Mouse (Mus musculus) C2C12 (cell line): ENCODE measurements around the gene Adgre4. TPM values are rescaled to one million over a fixed set of nuclear protein-coding genes. Genes with fewer than 3 reads are reported as not detected.

Experiments
- H3K27me3 ChIP-seq: one replicate; pipeline ENCODE4 v1.6.1; 2011; ENCODE audit not compliant: control insufficient read depth, insufficient read depth, insufficient read length
- H3K36me3 ChIP-seq: one replicate; pipeline ENCODE4 v1.6.1; 2011; ENCODE audit not compliant: control insufficient read depth, insufficient read depth
- H3K4me3 ChIP-seq: one replicate; pipeline ENCODE4 v1.5.1; 2011; ENCODE audit warnings: mild to moderate bottlenecking, control low read depth; ENCODE audit not compliant: poor library complexity, insufficient read depth, severe bottlenecking
- H3K79me2 ChIP-seq: one replicate; pipeline ENCODE4 v1.6.1; 2011; ENCODE audit not compliant: control insufficient read depth, insufficient read depth
- H3K79me3 ChIP-seq: one replicate; pipeline ENCODE4 v1.6.1; 2011; ENCODE audit warnings: low read depth, control low read depth
- H3ac ChIP-seq: one replicate; pipeline ENCODE3; 2011; ENCODE audit warnings: low read depth; ENCODE audit not compliant: control insufficient read depth, insufficient read length
- CEBPB ChIP-seq: IDR thresholded peaks from one replicate; pipeline ENCODE4 v1.6.1; 2011; ENCODE audit warnings: low read depth, mild to moderate bottlenecking, control low read depth, moderate library complexity
- CTCF ChIP-seq: IDR thresholded peaks from one replicate; pipeline ENCODE4 v1.5.1; 2011; ENCODE audit not compliant: control insufficient read depth, insufficient read depth, insufficient read length
- FOSL1 ChIP-seq: IDR thresholded peaks from one replicate; pipeline ENCODE4 v1.8.0; 2011; ENCODE audit warnings: mild to moderate bottlenecking, low read length; ENCODE audit not compliant: poor library complexity, insufficient read depth, severe bottlenecking
- MAX ChIP-seq: IDR thresholded peaks from one replicate; pipeline ENCODE4 v1.6.1; 2011; ENCODE audit warnings: mild to moderate bottlenecking, control low read depth
- MYOD1 ChIP-seq: IDR thresholded peaks from one replicate; pipeline ENCODE4 v1.6.1; 2011; ENCODE audit warnings: low read depth; ENCODE audit not compliant: control insufficient read depth, insufficient read length
- MYOG ChIP-seq: IDR thresholded peaks from one replicate; pipeline ENCODE4 v1.6.1; 2011; ENCODE audit not compliant: control insufficient read depth, insufficient read length; ENCODE audit errors: extremely low read depth
- USF1 ChIP-seq: IDR thresholded peaks from one replicate; pipeline ENCODE4 v1.6.1; 2011; ENCODE audit warnings: low read depth, mild to moderate bottlenecking, control low read depth, moderate library complexity
- long read RNA-seq, 2 experiments: library from polyadenylated mRNA; unstranded; transcript quantifications; one replicate each; pipeline ENCODE4 v2.0.0; 2019 to 2020
- polyA plus RNA-seq: library from polyadenylated mRNA; unstranded; fragments of >200 nt; fragmentation: generic; extraction: Trizol; gene quantifications from one replicate; pipeline ENCODE4 v1.2.1, GENCODE M21; 2012; ENCODE audit warnings: missing spikeins

The Adgre4 gene
- not detected for polyA plus RNA-seq
- long read RNA-seq, experiment 1, result 0 reads
- long read RNA-seq, experiment 2, result 0 reads

DNA sequence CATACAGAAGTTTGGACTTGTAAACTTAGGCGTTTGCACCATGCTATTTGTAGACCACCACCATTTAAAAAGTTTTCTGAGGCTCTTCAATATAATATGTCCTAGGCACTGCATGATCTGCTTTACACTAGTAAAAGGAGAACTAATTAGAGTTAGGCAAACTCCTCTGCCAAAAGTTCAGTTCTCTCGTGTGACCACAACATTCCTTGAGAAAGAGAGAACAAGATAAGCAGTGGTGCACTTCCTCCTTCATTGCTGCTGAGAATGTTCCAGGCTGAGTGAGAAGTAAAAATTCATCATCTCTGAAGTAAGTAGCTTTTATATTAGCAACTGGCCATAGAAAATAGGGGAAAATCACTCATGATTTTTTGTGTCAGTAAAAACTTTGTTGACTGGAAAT, at the start of gene Adgre4:
Gene Adgre4, plus strand, starts transcription at position 199 of the 400 bp plus-strand sequence.
- H3ac ChIP-seq, result no peak within 1 kb of the TSS
- H3K79me3 ChIP-seq, result no peaks in the 10 kb centered on the region
- no peak within 1 kb of the TSS for H3K4me3 ChIP-seq
- no peaks in the 10 kb centered on the region for H3K36me3 ChIP-seq
- no peaks in the 10 kb centered on the region for H3K27me3 ChIP-seq
- no peaks in the 10 kb centered on the region for H3K79me2 ChIP-seq
- TF ChIP-seq MAX (no peak), MYOG (no peak), MYOD1 (no peak)

DNA sequence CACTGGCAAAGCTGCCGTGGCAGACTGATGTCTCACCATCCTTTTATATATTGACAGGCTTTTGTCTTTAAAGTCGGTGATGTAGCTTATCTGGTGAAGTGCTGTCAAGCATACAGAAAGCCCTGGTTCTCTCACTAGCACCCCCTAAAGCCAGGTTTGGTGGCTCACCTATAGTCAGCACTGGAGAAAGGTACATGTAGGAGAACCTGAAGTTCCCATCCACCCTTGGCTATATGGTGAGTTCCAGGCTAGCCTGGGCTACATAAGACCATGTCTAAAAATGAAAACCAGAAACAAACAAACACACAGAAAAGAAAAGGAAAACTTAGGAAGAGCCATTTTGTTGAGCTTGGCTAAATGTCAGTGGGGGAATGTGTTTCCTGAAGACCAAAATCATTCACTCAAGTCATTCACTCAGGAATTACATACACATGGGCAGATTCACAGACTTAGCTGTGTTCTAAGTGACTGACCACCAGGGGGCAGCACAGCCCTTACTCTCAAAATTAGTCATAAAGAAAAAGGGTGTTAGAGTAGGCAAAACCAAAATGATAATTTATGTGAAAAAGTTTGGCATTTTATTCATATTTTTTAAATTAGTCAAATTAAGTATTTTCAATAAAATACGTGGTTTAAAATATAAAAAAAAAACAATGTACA, 47.5 kb upstream of the Adgre4 start:
- Histone ChIP-seq H3K36me3 (no peaks in the 10 kb centered on the region), H3K79me2 (no peaks in the 10 kb centered on the region), H3K4me3 (no peak overlapping the region), H3ac (no peak overlapping the region), H3K27me3 (no peaks in the 10 kb centered on the region), H3K79me3 (no peaks in the 10 kb centered on the region)
- no peak for TF ChIP-seq MYOG
- no peak for TF ChIP-seq MYOD1
- peak; percentile 12 for TF ChIP-seq CTCF
- no peak for TF ChIP-seq CEBPB
- TF ChIP-seq USF1, result no peak

DNA sequence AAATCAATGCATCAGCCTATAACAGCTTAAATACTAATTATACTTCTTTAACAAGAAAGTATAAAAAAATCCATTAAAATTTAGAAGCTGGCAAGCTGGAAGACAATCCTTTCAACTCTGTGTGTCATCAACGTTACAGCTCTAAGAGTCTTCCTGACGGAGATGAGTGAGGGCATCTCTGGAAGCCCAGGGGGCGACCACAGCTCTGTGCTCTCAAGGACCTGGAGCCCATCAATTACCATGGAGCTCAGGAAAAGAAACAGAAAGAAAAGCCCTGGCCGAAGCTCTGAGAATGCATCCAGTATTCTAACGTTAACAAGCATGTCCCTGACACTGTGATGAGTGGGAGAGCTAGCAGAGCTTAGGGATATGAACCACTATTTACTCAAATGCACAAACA, 46.9 kb upstream of the Adgre4 start:
- TF ChIP-seq CEBPB (no peak), USF1 (no peak), MYOD1 (no peak), MYOG (no peak), FOSL1 (no peak), MAX (no peak), CTCF (no peak)

DNA sequence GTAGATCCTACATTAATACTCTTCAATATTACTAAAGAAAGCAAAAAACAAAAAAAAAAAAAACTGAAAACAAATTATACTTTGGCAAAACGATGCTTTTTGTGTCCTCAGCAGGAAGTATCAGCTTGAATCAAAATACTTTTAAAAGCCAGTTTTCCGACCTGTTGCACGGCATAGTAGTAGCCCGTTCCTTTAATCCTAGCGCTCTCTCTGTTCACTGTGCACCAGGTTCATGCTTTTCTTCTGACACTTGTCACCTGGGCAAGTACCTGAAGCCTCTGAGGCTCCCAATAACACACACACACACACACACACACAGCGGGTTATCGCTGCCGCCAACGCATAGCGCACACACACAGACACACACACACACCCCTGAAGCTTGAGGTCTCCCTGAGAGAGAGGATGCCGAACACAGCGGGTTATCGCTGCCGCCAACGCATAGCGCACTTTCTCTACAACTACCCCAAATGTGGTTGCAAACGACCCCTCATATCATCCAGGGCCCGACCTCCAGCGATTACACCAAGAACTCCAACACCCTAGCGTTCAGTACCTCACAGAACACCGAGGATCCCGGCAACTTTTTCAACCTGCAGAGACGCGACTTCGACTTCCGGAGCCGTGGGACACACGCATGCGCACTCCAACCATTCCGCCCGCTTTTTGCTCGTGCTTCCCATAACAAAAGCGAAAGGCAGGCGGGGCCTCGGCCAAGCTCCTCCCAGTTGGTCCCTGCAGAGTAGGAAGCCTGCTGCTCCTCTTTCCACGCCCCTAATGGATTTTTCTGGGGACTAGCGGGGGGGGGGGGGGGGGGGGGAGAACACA, 37.6 kb upstream of the Adgre4 start, which contains the start of gene Pot1b:
Gene Pot1b, minus strand, starts transcription at position 645 of the 828 bp plus-strand sequence.
- no peak for TF ChIP-seq CTCF
- TF ChIP-seq MYOD1, result no peak
- no peak for TF ChIP-seq USF1
- TF ChIP-seq MYOG, result no peak
- no peak for TF ChIP-seq FOSL1
- H3K4me3 ChIP-seq, result peak within 1 kb of the TSS; percentile 93
- no peaks in the 10 kb centered on the region for H3K79me3 ChIP-seq
- H3K27me3 ChIP-seq, result no peaks in the 10 kb centered on the region
- H3K79me2 ChIP-seq, result peaks cover 5% of the 10 kb centered on the region
- peak within 1 kb of the TSS; percentile 58 for H3ac ChIP-seq
- H3K36me3 ChIP-seq, result peaks cover 10% of the 10 kb centered on the region

More for the DNA sequence above, 46.9 kb upstream of the Adgre4 start:
- no peaks in the 10 kb centered on the region for H3K27me3 ChIP-seq
- H3K79me2 ChIP-seq, result no peaks in the 10 kb centered on the region
- no peaks in the 10 kb centered on the region for H3K36me3 ChIP-seq
- no peaks in the 10 kb centered on the region for H3K79me3 ChIP-seq
- no peak overlapping the region for H3K4me3 ChIP-seq
- no peak overlapping the region for H3ac ChIP-seq

DNA sequence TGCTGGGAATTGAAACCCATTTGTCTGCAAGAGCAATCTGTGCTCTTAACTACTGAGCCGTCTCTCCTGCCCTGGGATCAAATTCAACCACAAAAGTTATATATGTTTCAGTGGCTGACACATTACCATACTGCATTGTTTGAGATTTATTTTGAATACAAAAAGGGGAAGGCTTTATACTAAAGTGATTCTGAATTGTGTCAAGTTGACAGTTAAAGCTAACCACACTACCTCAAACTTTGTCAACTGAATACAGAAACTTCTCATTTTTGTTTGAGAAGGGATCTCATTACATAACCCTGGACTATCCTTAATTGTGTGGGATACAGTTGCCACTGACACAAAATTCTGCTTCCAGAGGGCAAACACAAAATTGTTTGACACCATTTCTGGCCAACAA, 28.5 kb upstream of the Adgre4 start:
- TF ChIP-seq MYOD1 (no peak), CEBPB (no peak), CTCF (no peak), FOSL1 (no peak), MAX (no peak)
- Histone ChIP-seq H3K79me3 (no peaks in the 10 kb centered on the region), H3ac (no peak overlapping the region), H3K4me3 (no peak overlapping the region), H3K27me3 (no peaks in the 10 kb centered on the region), H3K36me3 (no peaks in the 10 kb centered on the region), H3K79me2 (no peaks in the 10 kb centered on the region)

DNA sequence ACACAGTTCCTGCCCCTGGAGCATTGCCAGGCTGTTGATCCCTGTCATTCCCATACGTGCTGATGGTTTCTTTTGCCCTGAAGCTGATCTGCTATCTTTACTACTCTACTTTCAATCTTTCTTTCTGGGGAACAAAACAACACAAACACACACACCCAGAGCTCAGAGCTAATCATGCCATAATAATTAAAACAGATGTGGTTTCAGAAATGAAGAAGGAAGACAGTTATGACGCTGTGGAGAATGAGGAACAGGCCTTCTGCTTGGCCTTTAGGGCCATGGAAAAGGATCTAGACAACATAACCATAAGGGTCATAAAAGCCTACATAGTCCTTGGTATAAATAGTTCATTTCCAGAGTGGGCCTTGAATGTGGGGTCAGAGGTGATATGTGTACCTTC, 27.5 kb upstream of the Adgre4 start:
- TF ChIP-seq USF1, result no peak
- TF ChIP-seq CTCF, result no peak
- no peak for TF ChIP-seq MYOD1
- TF ChIP-seq CEBPB, result no peak
- no peak for TF ChIP-seq MYOG
- no peak for TF ChIP-seq FOSL1
- TF ChIP-seq MAX, result no peak
- H3K27me3 ChIP-seq, result no peaks in the 10 kb centered on the region
- H3K79me3 ChIP-seq, result no peaks in the 10 kb centered on the region
- no peaks in the 10 kb centered on the region for H3K36me3 ChIP-seq
- no peak overlapping the region for H3ac ChIP-seq
- H3K4me3 ChIP-seq, result no peak overlapping the region
- no peaks in the 10 kb centered on the region for H3K79me2 ChIP-seq
